Mouse (Mus musculus): ENCODE results near the gene Atp8a2.
A peak's percentile ranks its signal among the peaks of the same experiment; 100 is the strongest.
"Not testable (repeated sequence)": the region's sequence is repeated elsewhere in the genome, so short reads cannot be mapped to it uniquely, and the experiment has no call there.

The Atp8a2 gene

GRCm38 (mm10) chr14:60001801-60002200 lies 195.2 kb downstream of the Atp8a2 start:
- no peak for DNase-seq

DNA sequence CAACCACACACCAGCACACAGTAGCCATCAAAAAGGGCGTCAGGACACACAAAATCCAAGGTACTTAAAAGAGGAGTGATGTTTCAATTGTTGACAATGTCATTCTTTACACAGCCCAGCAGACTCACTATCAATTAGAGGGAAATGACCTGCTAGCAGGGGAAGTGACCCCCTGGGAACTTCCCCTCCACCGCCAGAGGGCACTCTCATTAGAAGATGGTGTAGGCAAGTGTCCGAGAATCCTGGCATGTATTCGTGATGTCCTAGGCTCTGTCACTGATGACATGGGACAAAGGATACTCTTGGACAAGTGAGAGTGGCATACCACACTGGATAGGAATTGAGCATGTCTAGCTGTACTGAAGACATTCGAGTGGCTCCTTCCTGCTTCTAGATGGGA lies 208.1 kb downstream of the Atp8a2 start:
- DNase-seq: no peak

GRCm38 (mm10) chr14:59987975-59988374 lies 209.0 kb downstream of the Atp8a2 start:
- no peak for DNase-seq

- DNase-seq: no peak
These were observed 219.0 kb downstream of the Atp8a2 start for GRCm38 (mm10) chr14:59978007-59978406.

DNA sequence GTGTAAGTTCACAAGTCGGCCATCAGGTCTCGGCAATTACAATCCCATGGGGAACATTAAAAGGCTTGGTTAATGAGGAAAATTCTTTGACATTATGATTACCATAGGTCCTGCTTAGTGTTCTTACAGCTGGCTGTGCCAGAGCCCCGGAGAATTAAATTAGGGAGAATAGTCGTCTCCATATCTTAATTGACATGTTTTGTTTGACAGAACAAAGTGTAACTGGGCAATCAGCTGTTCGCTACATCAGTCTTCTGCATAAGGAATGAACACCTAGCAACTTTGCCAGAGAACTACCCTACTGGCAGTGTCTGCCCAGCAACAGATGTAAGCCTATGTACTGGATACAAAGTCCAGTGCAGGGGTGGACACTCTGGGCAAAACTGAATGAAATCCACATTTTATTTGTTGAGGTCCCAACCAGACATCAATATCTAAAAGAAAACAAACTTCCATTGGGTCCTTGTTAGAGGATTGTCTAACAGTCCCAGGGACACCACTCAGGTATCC lies 225.7 kb downstream of the Atp8a2 start:
- DNase-seq: no peak

DNA sequence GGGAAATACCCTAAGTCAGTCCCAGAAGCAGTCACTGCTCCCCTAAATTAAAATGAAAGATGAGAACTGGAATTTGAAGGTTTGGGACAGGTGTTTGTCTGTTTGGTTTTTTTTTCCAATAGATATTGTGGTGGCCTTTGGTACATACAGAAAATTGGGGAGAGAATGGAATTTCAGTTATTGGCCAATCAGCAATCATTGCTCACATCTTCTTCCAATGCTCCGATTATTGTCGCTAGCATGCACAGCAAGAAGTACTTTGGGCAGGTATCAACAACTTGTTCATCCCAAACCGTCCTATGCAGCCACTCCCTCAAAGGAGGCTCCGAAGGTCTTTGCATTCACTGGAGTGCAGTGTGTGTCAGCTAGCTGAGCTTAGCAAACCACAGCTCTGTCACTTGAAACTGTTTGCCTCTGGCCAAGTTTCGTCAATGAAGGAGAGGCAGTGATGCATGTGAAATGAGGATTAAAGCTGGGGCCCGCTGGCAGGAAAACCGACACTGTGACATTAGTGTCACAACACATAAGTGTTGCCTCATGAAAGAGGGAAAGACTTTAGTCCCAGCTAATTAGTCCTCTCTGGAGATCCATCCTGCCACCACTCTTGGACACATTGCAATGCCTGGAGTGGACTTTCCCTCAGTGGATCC lies 227.4 kb downstream of the Atp8a2 start:
- DNase-seq: no peak

DNA sequence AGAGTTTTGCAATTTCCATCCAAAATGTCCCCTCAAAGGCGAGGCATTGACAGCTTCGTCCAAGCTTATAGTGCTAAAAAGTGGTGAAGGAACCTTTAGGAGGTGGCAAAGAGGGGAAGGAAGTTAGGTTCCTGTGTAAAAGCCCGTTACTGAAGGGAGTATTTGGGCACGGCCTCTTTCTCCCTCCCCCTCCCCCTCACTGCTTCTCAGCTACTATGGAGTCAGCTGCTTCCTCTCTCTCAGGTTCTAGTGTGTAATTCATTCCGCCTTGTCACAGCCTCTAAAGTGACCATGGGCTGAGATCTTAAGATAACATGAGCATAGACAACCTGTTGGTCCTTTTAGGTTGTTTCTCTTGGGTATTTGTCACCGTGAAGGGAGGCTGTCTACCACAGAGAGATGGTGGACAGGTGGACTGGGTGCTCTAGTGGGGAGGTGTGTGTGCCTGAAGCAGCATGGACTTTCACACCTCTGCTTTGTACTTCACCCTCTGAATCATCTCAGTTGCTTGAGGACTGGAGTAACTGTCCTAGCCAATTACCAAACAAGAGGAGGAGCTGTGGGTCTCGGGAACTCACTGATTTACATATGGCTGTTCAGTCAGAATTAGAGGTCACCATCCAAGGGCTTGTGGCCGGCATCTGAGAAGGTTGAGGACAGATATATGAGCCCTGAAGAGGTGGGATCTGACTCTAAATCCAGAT lies 229.0 kb downstream of the Atp8a2 start:
- DNase-seq: no peak

DNA sequence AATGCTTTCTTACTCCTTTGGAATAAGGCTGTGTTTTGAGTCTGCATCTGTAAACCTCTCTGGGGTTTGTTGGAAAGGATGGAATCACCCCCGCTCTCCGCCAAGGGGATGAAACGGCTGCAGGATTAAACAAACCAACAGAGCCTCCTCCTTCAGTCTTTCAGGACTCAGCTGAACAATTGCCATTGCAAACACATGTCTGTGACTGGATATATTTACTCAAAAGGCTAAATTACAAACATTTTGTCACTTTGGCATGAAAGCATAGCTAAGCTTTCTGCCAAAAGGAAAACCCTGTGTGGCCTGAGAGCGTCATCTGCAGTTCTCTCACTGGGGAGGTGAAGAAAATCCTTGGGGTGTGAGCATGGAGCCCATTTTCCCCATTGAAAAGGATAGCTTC lies 230.0 kb downstream of the Atp8a2 start:
- DNase-seq: no peak

DNA sequence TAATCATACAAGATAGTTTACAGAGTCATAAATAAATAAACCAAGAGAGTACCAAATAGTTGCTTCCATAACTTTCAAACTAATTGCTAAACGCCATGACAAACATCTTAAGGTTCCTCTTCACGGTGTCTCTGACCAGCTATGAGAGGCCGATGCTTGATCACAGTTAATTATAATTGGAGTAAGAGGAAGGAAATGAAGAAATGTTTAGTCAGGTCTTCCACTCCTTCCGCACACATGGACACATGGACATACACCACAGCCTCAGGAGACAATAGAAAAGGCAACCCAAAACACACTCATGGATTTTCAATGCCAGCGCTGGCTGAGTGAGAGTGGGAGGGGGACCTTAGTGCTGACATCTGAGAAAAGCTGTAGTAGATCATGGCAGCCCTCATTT lies 232.4 kb downstream of the Atp8a2 start:
- no peak for DNase-seq

DNA sequence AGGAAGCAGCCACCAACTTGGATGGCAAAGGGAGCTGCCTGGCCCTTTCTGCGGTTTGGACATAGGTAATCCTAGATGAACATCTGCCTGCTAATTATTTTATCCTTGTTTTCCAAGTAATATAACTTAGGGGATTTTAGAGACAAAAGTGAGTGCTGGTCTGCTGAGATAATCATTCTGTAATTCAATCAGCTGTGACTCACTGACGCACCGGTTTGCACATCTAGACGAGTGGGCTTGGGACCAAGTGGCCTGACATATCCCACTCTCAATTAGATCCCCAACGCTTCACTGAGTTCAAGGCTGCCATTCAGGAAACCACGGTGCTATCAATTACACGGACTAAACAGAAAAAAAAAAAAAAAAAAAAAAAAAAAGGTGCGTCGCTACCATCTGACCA lies 236.0 kb downstream of the Atp8a2 start:
- DNase-seq: no peak

DNA sequence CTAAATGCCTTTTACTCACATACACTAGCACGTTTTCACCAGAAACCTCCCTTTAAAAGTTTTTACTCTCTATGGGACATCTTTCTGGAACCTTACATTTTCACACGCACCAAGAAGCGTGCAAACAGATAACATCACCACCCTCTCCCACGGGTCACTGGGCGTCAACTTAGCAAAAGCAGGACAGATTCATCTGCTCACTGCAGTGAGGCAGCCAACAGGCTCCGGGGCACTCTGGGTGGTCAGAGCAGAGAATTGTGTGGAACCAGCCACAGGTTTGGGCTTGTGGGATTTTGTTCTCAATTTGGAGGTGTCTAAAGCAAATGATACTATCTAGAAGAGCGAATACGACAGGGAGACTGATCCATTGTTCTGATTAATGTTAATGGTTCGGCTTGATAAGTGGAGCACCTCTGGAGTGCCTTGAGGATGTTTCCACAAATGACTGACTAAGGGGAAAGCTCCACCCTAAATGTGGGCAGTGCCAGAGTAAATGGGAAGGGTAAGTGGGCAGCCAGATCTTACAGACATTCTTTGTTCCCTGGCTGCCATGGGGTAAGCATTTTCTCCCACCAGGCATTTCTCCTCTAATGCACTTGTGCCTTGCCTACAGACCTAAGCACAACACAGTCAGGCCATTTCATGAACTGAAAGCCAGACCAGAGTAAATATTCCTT lies 236.6 kb downstream of the Atp8a2 start:
- DNase-seq: no peak

GRCm38 (mm10) chr14:59959723-59960122 lies 237.3 kb downstream of the Atp8a2 start:
- no peak for DNase-seq

GRCm38 (mm10) chr14:59949983-59950382 lies 247.0 kb downstream of the Atp8a2 start:
- no peak for DNase-seq

- DNase-seq: peak; percentile 74
These were observed 253.9 kb downstream of the Atp8a2 start for GRCm38 (mm10) chr14:59942864-59943611.

DNA sequence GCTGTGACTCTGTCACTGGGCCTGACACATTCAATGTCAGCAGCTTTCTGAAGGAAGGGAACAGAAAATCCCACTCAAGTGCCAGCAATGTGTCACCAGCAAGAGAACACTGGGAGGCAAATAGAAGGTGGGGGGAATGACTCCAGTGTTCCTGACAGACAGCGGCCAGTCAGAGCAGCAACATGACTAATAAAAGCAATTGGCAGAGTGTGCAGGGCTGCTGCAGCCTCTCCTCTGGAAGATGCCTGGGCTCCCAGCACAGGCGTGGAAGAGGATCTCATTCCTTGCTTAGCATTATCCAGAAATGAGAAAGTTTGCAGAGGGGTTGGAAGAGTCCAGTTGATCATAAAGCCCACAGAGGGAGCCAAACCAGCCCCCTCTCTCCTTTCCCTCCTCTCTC lies 254.8 kb downstream of the Atp8a2 start:
- no peak for DNase-seq

DNA sequence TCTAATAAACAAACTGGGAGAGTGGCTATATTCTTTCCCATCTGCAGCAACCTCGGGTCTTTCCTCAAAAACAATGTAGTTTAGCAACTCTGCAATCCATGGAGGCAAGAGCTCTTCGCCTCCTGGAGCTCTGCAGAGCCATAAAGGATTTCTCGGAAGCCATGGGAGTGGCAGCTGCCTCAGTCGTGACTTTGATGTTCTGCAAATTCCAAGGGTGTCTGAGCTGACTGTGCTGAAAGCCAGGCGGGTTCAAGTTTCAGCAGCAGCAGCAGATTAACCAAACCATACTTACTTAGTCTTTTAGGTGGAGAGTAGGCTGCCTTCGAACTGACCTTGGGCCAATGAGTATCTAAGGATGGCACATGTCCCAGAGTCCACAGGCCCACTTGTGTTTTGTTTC lies 264.6 kb downstream of the Atp8a2 start:
- DNase-seq: no peak

DNA sequence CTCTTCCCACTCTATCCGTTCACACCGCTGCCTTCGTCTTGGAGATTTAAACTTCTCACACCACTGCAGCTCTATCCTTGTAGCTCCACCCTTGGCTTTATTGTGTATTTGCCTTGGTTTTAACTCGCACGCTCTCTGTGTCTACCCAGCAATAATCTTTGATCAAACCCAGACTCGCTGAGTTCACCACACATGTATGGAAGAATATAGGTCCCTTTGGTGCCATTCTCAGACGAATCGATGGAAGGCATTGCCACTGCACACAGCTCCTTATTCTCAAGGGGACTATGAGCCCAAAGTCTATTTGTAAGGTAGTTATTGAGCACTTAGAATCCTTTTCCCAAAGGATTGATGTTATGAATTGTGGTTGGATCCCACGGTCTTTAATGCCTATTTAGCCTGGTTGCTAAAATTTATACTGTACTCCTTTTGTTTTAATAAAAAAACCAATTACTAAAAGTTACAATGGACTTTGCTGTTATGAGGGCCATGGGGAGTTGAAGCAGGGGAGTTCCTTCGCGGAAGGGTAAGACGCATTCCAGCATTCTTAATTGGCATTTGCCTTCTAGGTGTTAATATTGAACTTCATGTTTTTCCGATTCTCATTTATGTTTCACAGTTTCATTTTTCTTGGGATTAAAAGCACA lies 265.4 kb downstream of the Atp8a2 start:
- DNase-seq: no peak

DNA sequence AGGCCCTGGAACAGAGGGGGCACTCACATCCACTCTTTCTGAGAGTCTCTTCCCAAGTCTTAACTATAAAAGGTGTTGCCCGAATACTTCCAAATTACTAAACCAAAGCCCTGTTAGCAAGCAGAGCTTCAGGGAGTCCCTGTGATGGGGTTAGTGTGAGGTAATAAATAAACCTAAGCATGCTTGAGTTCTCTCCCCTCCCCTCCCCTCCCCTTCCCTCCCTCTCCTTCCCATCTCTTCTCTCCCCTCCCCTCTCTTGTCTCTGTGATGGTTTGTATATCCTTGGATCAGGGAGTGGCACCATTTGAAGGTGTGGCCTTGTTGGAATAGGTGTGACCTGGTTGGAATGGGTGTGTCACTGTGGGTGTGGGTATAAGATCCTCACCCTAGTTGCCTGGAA lies 267.8 kb downstream of the Atp8a2 start:
- DNase-seq: not testable (repeated sequence)

DNA sequence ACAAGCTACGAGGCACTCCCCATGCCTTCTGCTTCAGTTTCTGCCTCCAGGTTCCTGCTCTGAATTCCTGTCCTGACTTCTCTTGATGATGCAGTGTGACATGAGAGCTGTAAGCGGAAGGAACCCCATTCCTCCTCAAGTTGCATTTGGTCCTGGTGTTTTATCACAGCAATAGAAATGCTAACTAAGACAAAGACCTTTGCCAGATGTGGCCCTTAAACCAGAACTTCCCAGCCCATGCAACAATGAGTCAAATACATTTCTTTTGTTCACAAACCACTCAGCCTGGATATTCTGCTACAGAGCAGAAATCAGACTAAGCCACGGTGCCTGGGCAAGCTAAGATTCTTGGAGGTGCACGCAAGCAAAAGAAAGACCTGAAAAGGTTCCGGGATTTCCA lies 268.2 kb downstream of the Atp8a2 start:
- DNase-seq: no peak

- DNase-seq: no peak
These were observed 269.2 kb downstream of the Atp8a2 start for GRCm38 (mm10) chr14:59927804-59928203.

- no peak for DNase-seq
These were observed 277.1 kb downstream of the Atp8a2 start for GRCm38 (mm10) chr14:59919865-59920264.

GRCm38 (mm10) chr14:59903484-59904130 lies 293.4 kb downstream of the Atp8a2 start:
- DNase-seq: no peak

All from right cerebral cortex, postnatal 25 days (tissue).